Mouse (Mus musculus): ENCODE data around the gene 4931417E11Rik. TPM values are rescaled to one million over a fixed set of nuclear protein-coding genes. Genes with fewer than 3 reads are reported as not detected.

4931417E11Rik gene
- not detected in 2 replicates for polyA plus RNA-seq (2012; rRNA removed)

DNA sequence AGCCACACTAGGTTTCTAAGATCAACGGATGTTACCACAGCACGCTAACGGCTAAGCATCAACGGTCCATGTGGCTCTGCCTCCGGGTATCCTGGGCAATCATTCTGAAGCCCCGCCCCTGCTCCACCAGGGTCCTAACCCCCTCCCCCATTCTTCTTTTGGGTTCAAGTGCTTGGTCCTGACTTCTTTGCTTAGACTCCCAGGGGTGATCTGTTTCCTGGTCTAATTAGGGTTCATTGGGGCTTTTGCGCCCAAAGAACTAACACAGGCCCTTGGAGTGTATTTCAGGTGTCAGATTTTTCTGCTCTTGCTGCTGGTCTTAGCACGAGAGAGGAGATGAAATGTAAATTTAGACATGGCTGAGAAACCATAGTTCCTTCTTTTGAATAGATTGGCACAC is at the start of gene 4931417E11Rik:
Gene 4931417E11Rik (minus strand): TSS at position 101 of the 400 bp plus-strand sequence.
- no peak for DNase-seq (ENCODE audit: low read depth)
- no peak for TF ChIP-seq POLR2A (IDR thresholded peaks at IDR 0.05; ENCODE audit: borderline replicate concordance, extremely low read depth, insufficient read depth, insufficient read length, poor library complexity, severe bottlenecking)
- no peak for TF ChIP-seq CTCF (IDR thresholded peaks at IDR 0.05; ENCODE audit: borderline replicate concordance, extremely low read depth, insufficient read depth, insufficient read length)

DNA sequence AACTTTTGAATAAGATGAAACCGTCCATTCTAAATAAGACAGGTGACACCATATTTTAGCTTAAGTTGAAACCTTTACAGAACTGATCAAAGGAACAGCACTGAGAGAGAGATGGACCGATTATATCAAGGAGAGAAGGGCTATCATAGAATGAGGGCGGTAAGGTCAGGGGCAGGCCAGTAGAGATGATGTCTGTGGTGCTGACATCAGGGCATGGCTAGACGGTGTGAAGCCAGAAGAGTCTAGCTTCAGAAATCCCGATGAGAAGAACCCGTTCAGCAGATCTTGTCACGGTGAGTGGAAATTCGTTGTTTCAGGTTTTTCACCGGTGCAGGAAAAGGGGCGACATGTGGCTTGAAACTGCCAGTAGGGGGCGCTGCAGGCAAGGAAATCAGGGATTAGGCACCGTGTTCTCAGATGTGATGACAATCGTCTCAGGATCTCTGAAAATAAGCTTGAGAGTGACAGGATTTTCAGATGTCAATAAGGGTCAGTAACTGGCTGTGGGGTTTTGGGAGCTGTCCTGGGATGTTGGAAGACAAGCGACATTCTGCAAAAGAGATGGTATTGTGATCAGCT is 48.4 kb upstream of the 4931417E11Rik start:
- TF ChIP-seq CTCF (IDR thresholded peaks at IDR 0.05; ENCODE audit: borderline replicate concordance, extremely low read depth, insufficient read depth, insufficient read length) (peak; percentile 91), POLR2A (IDR thresholded peaks at IDR 0.05; ENCODE audit: borderline replicate concordance, extremely low read depth, insufficient read depth, insufficient read length, poor library complexity, severe bottlenecking) (no peak)
- peak; percentile 89 for DNase-seq (ENCODE audit: low read depth)

DNA sequence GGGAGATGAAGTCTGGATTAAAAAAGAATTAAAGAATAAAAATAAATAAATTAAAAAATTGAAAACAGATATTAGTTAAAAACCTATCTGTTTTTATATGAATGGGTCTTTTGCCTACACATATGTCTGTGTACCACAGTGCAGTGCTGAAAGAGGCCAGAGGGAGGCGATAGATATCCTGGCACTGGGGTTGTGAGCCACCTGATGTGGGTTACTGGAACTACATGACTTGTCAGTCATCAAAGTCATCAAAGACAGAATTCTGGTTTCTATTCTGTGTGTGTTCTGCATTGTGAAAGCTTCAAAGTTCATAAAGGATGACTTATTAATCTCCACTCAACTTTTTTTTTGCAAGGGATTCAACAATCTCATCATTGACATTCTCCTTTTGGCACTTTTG is 43.4 kb upstream of the 4931417E11Rik start:
- TF ChIP-seq POLR2A (IDR thresholded peaks at IDR 0.05; ENCODE audit: borderline replicate concordance, extremely low read depth, insufficient read depth, insufficient read length, poor library complexity, severe bottlenecking), result no peak
- TF ChIP-seq CTCF (IDR thresholded peaks at IDR 0.05; ENCODE audit: borderline replicate concordance, extremely low read depth, insufficient read depth, insufficient read length), result peak; percentile 21; the same call in 1 of the 2 replicates
- DNase-seq (ENCODE audit: low read depth), result no peak

DNA sequence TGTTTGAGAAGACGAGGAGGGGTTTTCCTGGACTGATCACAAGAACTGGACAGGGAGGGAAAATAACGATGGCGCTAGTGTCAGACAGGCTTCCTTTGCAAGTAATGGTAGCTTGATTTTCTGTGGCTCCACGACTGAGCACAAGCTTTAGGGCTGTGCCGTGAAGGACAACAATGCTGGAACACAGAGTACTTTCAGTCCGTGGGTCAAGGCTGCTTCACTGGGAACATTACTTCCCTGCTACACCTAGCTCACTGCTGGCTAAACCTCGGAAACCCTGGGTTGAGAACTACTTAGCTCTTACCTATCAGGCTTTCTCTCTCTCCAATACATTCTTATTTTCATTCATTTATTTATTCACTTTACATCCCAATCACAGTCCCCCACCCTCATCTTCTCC is 30.2 kb upstream of the 4931417E11Rik start:
- no peak for DNase-seq (ENCODE audit: low read depth)
- TF ChIP-seq CTCF (IDR thresholded peaks at IDR 0.05; ENCODE audit: borderline replicate concordance, extremely low read depth, insufficient read depth, insufficient read length) (no peak), POLR2A (IDR thresholded peaks at IDR 0.05; ENCODE audit: borderline replicate concordance, extremely low read depth, insufficient read depth, insufficient read length, poor library complexity, severe bottlenecking) (no peak)

DNA sequence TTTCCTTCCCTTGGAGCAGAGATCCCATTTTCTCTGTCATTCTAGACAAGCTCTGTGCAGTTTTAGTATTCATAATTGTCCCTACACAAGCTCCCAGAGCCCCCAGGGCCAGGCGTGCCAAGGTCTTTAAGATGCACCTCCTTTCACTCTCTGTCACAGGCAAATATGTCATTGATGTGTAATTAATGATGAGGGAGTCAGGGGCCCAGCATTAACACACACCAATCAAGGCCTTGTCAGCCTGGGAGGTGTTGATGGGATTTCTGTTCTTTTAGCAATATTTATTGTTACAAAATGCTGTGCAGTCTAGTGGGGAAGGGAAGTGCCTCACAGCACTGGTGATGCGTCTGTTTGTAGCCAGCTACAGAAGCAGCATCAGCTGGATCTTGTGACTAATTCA is 27.9 kb upstream of the 4931417E11Rik start:
- TF ChIP-seq POLR2A (IDR thresholded peaks at IDR 0.05; ENCODE audit: borderline replicate concordance, extremely low read depth, insufficient read depth, insufficient read length, poor library complexity, severe bottlenecking) (no peak), CTCF (IDR thresholded peaks at IDR 0.05; ENCODE audit: borderline replicate concordance, extremely low read depth, insufficient read depth, insufficient read length) (no peak)
- DNase-seq (ENCODE audit: low read depth), result peak; percentile 78

DNA sequence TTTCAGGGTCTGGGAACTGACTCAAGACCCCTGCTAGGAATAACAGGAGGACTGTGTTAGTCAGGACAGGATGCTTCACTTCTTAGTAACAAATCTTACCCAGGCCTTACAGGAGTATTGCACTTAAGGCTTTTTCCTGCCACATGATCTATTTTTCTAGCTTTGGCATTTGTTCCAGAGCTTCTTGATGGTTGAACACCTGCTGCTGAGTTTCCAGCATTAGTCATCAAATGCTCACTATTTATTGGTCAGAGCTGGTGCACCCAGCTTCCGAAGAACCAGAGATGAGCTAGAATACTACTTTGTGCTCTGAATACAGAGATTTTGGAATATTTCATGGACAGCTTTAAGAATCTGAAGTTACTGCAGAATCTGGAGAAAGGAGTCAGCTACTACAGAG is 21.1 kb upstream of the 4931417E11Rik start:
- DNase-seq (ENCODE audit: low read depth), result no peak
- no peak for TF ChIP-seq POLR2A (IDR thresholded peaks at IDR 0.05; ENCODE audit: borderline replicate concordance, extremely low read depth, insufficient read depth, insufficient read length, poor library complexity, severe bottlenecking)
- TF ChIP-seq CTCF (IDR thresholded peaks at IDR 0.05; ENCODE audit: borderline replicate concordance, extremely low read depth, insufficient read depth, insufficient read length), result no peak

DNA sequence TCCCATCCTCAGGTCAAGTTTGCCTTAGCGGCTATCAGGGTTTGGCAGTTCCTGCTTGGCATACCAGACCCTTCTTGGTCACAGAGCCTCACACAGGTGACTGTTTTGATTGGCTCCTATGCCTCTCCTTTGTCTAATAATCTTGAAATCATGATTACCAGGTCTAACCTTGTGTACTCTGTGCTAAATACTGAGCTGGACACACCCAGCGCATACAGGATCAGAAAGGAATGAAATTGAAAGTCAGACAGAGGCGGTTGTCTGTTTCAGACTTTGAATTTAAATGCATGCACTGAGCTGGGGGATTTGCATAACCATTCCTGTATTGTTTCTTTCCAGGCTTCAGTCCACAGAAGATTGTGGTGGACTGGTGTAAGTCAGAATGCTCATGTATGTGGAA is 16.1 kb upstream of the 4931417E11Rik start:
- DNase-seq (ENCODE audit: low read depth), result no peak
- TF ChIP-seq CTCF (IDR thresholded peaks at IDR 0.05; ENCODE audit: borderline replicate concordance, extremely low read depth, insufficient read depth, insufficient read length) (no peak), POLR2A (IDR thresholded peaks at IDR 0.05; ENCODE audit: borderline replicate concordance, extremely low read depth, insufficient read depth, insufficient read length, poor library complexity, severe bottlenecking) (no peak)

DNA sequence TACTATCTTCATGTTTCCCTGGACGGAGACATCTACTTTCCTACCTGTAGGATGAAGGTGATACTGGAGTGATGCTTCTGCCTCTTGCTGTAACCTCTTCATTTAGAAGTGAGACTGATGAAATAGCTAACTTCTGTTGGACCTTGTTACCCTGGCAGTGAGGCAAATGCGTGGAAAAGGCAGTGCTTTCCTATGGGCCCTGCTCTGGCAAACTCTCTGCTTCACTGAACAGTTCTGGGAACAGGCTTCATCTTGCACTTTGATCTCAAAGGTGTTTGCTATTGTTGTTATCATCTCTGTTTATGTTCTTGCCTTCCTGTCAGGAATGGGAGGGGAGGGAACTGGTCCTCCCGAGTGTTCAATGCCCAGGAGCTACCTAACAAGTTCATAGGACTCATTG is 3.4 kb downstream of the 4931417E11Rik start:
- DNase-seq (ENCODE audit: low read depth), result no peak
- no peak for TF ChIP-seq CTCF (IDR thresholded peaks at IDR 0.05; ENCODE audit: borderline replicate concordance, extremely low read depth, insufficient read depth, insufficient read length)
- no peak for TF ChIP-seq POLR2A (IDR thresholded peaks at IDR 0.05; ENCODE audit: borderline replicate concordance, extremely low read depth, insufficient read depth, insufficient read length, poor library complexity, severe bottlenecking)

DNA sequence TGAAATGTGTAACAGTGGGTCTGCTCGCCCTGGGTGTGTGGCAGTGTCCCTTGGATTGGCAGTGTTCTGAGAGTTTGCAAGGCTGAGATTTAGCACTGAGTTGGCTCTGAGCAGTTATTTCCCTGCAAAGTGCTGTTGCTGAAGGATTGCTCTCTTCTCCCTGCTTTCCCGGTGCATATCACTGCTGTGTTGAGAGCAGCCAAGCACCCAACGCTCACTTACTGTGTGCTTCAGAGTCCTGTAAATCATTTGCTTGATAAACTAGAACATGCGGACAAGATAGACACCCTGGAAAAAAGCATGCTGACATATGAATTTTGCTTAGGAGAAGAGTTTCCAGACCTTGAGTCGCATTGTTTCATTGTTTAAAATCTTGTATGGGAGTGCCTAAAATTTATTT is 6.9 kb downstream of the 4931417E11Rik start:
- DNase-seq (ENCODE audit: low read depth), result no peak
- TF ChIP-seq CTCF (IDR thresholded peaks at IDR 0.05; ENCODE audit: borderline replicate concordance, extremely low read depth, insufficient read depth, insufficient read length), result no peak
- TF ChIP-seq POLR2A (IDR thresholded peaks at IDR 0.05; ENCODE audit: borderline replicate concordance, extremely low read depth, insufficient read depth, insufficient read length, poor library complexity, severe bottlenecking), result no peak

DNA sequence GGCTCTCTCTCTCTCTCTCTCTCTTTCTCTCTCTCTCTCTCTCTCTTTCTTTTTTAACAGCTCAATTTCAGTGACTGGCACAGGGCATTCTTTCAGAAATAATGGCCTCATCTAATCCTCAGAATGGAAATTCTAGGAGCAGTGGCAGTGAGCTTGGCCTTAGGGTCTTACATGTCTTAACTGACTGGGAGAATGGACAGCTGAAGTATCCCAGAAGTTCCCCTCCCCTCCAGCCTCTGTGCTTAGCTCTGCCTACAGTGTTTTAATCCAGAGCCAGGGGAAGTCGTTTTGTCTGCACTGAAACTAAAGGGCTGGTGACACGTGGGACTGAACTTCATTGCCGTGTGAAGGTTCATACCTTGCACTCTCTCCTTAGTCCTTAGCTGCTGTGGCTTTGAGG is 35.6 kb downstream of the 4931417E11Rik start:
- DNase-seq (ENCODE audit: low read depth), result peak; percentile 41

DNA sequence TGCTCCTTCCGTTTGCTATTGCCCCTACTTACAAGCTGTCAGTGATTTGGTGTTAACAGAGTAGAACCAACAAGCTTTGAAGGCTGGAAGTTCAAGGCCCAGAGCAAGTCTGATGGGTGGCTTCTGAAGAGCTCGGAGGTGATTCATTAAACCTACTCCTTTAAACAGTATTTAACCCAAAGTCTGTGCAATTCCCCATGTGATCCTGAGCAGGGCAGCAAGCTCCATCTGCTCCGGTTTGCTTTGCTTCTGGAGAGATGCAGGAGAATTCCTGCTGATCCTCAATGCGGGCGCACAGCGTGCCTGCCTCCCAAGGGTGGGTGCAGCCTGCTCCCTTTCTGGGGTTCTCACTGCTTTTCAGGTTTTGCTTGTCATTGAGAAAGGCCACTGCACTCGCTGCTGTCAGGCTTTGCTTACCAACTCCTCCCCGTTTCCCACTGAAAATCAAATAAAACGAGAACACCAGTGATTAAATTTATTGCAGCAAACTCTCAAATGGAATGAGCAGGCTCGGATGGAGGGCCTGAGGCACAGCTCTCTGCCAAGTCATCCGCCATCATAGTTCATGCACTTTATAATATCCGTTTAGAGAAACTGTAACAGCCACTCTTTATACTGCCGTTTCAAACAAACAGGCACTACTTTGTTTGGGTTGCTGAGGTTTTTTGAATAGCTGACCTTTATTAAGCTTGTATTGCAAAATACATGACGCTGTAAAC is 40.7 kb downstream of the 4931417E11Rik start:
- DNase-seq (ENCODE audit: low read depth), result peak; percentile 51
- TF ChIP-seq POLR2A (IDR thresholded peaks at IDR 0.05; ENCODE audit: borderline replicate concordance, extremely low read depth, insufficient read depth, insufficient read length, poor library complexity, severe bottlenecking) (no peak), CTCF (IDR thresholded peaks at IDR 0.05; ENCODE audit: borderline replicate concordance, extremely low read depth, insufficient read depth, insufficient read length) (no peak)

More for the DNA sequence above, 35.6 kb downstream of the 4931417E11Rik start:
- no peak for TF ChIP-seq CTCF (IDR thresholded peaks at IDR 0.05; ENCODE audit: borderline replicate concordance, extremely low read depth, insufficient read depth, insufficient read length)
- TF ChIP-seq POLR2A (IDR thresholded peaks at IDR 0.05; ENCODE audit: borderline replicate concordance, extremely low read depth, insufficient read depth, insufficient read length, poor library complexity, severe bottlenecking), result no peak
